Comparison of ENCODE assay signal across 8 mouse cellular contexts in the genomic region with DNA sequence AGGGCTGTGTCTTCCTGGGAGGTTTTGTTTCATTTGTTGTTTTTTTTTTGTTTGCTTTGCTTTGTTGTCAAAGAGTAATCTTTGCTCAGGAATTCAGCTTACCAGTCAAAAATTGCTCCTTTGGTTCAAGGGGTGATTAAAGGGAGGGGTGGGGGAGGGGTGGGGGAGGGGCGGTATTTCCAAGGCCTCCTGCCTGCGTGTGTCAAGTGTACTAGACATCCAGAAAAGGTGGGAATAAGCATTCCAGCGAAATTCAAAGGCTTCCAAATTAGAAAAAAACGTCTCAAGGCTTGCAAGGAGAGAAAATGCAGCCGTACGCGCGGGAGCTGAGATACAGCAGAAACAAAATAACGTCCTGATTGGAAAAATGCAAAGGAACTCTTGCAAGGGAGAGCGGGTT. TPM values are rescaled to one million over a fixed set of nuclear protein-coding genes. Genes with fewer than 3 reads are reported as not detected.
A peak's percentile ranks its signal among the peaks of the same experiment; 100 is the strongest.
DNase-seq lines count a peak whose midpoint lies in the region; ATAC-seq lines count a peak whose summit lies in the region.
"Had no signal": no experiment of that assay in that cellular context is flagged by ENCODE, and none has a peak within 500 bp of the region (broad histone marks: within the 10 kb centered on the region; RNA-seq: fewer than 3 reads in every experiment).

No protein-coding gene starts in this region.

- H3K4me1 ChIP-seq in lung, embryonic 15.5 days, result peaks cover 33% of the 10 kb centered on the region
- H3K4me1 ChIP-seq in forebrain, embryonic 12.5 days, result peaks cover 27% of the 10 kb centered on the region
- 0 out of 2 replicates have a peak, but pooled peaks cover 7% of the 10 kb centered on the region for H3K4me1 ChIP-seq in intestine, embryonic 16.5 days (ENCODE audit: control insufficient read depth, insufficient read depth, low read length)
- 0 out of 2 replicates have a peak, but pooled peaks cover 4% of the 10 kb centered on the region for H3K4me1 ChIP-seq in stomach, embryonic 14.5 days (ENCODE audit: control insufficient read depth, insufficient read depth, low read length)

- H3K36me3 ChIP-seq in lung, embryonic 15.5 days, result no peaks in the 10 kb centered on the region
- H3K36me3 ChIP-seq in forebrain, embryonic 12.5 days (replicated peaks), result no peaks in the 10 kb centered on the region
- no peaks in the 10 kb centered on the region for H3K36me3 ChIP-seq in intestine, embryonic 16.5 days (ENCODE audit: control insufficient read depth, insufficient read depth, low read length)
- no peaks in the 10 kb centered on the region for H3K36me3 ChIP-seq in stomach, embryonic 14.5 days (ENCODE audit: control insufficient read depth, insufficient read depth, low read length)

- H3K4me2 ChIP-seq in lung, embryonic 15.5 days, result peak overlapping the region; percentile 56
- H3K4me2 ChIP-seq in forebrain, embryonic 12.5 days, result peak overlapping the region; percentile 36
- H3K4me2 ChIP-seq in intestine, embryonic 16.5 days (ENCODE audit: low read depth, low read length), result peak overlapping the region; percentile 36
- H3K4me2 ChIP-seq in stomach, embryonic 14.5 days (replicated peaks; ENCODE audit: low read depth, low read length), result 0 out of 2 replicates have a peak overlapping the region, but pooled peaks have one; percentile 17

- peak overlapping the region; percentile 92 for H3K27ac ChIP-seq in lung, embryonic 15.5 days
- peak overlapping the region; percentile 89 for H3K27ac ChIP-seq in forebrain, embryonic 12.5 days
- H3K27ac ChIP-seq in intestine, embryonic 16.5 days (ENCODE audit: low read length), result peak overlapping the region; percentile 63
- peak overlapping the region; percentile 35; the same call in 1 of the 2 replicates for H3K27ac ChIP-seq in stomach, embryonic 14.5 days (ENCODE audit: low read length)

- 7% methylated on average over 10 of the region's 10 CpGs for WGBS in lung, embryonic 15.5 days
- 10% methylated on average over 10 of the region's 10 CpGs for WGBS in forebrain, embryonic 12.5 days
- 33% methylated on average over 10 of the region's 10 CpGs for WGBS in intestine, embryonic 16.5 days
- WGBS in stomach, embryonic 14.5 days, result 38% methylated on average over 10 of the region's 10 CpGs

- H3K4me3 ChIP-seq in lung, embryonic 15.5 days, result peak overlapping the region; percentile 19
- H3K4me3 ChIP-seq in forebrain, embryonic 12.5 days (replicated peaks), result peak overlapping the region; percentile 15
- H3K4me3 ChIP-seq in intestine, embryonic 16.5 days (ENCODE audit: low read length), result no peak overlapping the region
- no peak overlapping the region for H3K4me3 ChIP-seq in stomach, embryonic 14.5 days (ENCODE audit: low read depth, low read length)

- peak overlapping the region; percentile 39; the same call in 1 of the 2 replicates for H3K9ac ChIP-seq in lung, embryonic 15.5 days
- H3K9ac ChIP-seq in forebrain, embryonic 12.5 days, result 0 out of 2 replicates have a peak overlapping the region, but pooled peaks have one; percentile 8
- H3K9ac ChIP-seq in intestine, embryonic 16.5 days (ENCODE audit: low read depth, low read length), result peak overlapping the region; percentile 44; the same call in 1 of the 2 replicates
- no peak overlapping the region for H3K9ac ChIP-seq in stomach, embryonic 14.5 days (replicated peaks; ENCODE audit: low read depth, low read length)

- H3K9me3 ChIP-seq in lung, embryonic 15.5 days, result no peaks in the 10 kb centered on the region
- H3K9me3 ChIP-seq in forebrain, embryonic 12.5 days, result no peaks in the 10 kb centered on the region
- H3K9me3 ChIP-seq in intestine, embryonic 16.5 days (ENCODE audit: control insufficient read depth, low read length), result no peaks in the 10 kb centered on the region
- no peaks in the 10 kb centered on the region for H3K9me3 ChIP-seq in stomach, embryonic 14.5 days (ENCODE audit: control insufficient read depth, low read depth, low read length)

- H3K27me3 ChIP-seq in lung, embryonic 15.5 days, result no peaks in the 10 kb centered on the region
- H3K27me3 ChIP-seq in forebrain, embryonic 12.5 days, result no peaks in the 10 kb centered on the region
- H3K27me3 ChIP-seq in intestine, embryonic 16.5 days (replicated peaks; ENCODE audit: control insufficient read depth, insufficient read depth, low read length), result no peaks in the 10 kb centered on the region
- no peaks in the 10 kb centered on the region for H3K27me3 ChIP-seq in stomach, embryonic 14.5 days (ENCODE audit: control insufficient read depth, insufficient read depth, low read length)

- DNase-seq in lung, postnatal 25 days (ENCODE audit: low spot score), result no peak
- no peak for DNase-seq in layer of hippocampus, adult 9-10 months (ENCODE audit: low spot score)
- no peak for DNase-seq in Muller cell, postnatal 12 days (ENCODE audit: inconsistent ontology term)

- peak; percentile 25; the same call in 1 of the 2 replicates for ATAC-seq in lung, embryonic 15.5 days (ENCODE audit: borderline replicate concordance, extremely low read depth, low FRiP score, low TSS enrichment)
- ATAC-seq in forebrain, embryonic 12.5 days (ENCODE audit: low FRiP score), result peak; percentile 50; the same call in 1 of the 2 replicates
- ATAC-seq in intestine, embryonic 16.5 days, result no peak
- no peak for ATAC-seq in stomach, embryonic 14.5 days (ENCODE audit: insufficient number of reproducible peaks, insufficient read depth, low FRiP score, low read depth)
- ATAC-seq: inflammation-experienced regulatory T-cells, adult 6 months had no signal

RNA-seq across cellular contexts. Expression of a gene that starts 5.0 kb away (rescaled TPM):
- 0.45 and 0.61 TPM in 2 replicates for polyA plus RNA-seq in lung, embryonic 15.5 days (2015; fragmentation: Nextera tagmentation; extraction: Ambion mirVana)
- polyA plus RNA-seq in forebrain, embryonic 12.5 days (2016; fragmentation: Nextera tagmentation; extraction: Ambion mirVana), result 0.50 and 0.55 TPM in 2 replicates
- polyA plus RNA-seq in intestine, embryonic 16.5 days (2015; fragmentation: Nextera tagmentation; extraction: Ambion mirVana), result 0.31 and 0.54 TPM in 2 replicates
- polyA plus RNA-seq in stomach, embryonic 14.5 days (2014; fragmentation: Nextera tagmentation; extraction: Ambion mirVana), result 0.59 and 0.81 TPM in 2 replicates

Comparison
In these comparisons a context has a peak if more than half of its experiments do, and no peak if none do; other contexts are left out.
1. ATAC-seq: peak in lung, embryonic 15.5 days (single experiment) and forebrain, embryonic 12.5 days (single experiment); none in intestine, embryonic 16.5 days (single experiment) and stomach, embryonic 14.5 days (single experiment).
2. H3K27ac ChIP-seq: peak in every context shown above with its lines; median percentile 92 in lung, embryonic 15.5 days; 89 in forebrain, embryonic 12.5 days; 63 in intestine, embryonic 16.5 days; 35 in stomach, embryonic 14.5 days.
3. H3K4me3 ChIP-seq: peak in lung, embryonic 15.5 days (single experiment) and forebrain, embryonic 12.5 days (single experiment); none in intestine, embryonic 16.5 days (single experiment) and stomach, embryonic 14.5 days (single experiment).
4. Peak in every context shown above with its lines, with median percentiles within 50 percentile points of each other: H3K4me2 ChIP-seq.